Mouse (Mus musculus) neural tube, embryonic 15.5 days (tissue): ENCODE data around the gene Cog5. TPM values are rescaled to one million over a fixed set of nuclear protein-coding genes. Genes with fewer than 3 reads are reported as not detected.

ENCODE experiments used
- ATAC-seq: fragments of 200-750 bp; cut with Nextera tagmentation; 2 replicates; pipeline ENCODE4 v1.8.0; 2017; ENCODE audit warnings: mild to moderate bottlenecking, moderate TSS enrichment, moderate library complexity; ENCODE audit not compliant: low FRiP score
- H3K27ac ChIP-seq: fragments of 300-500 bp; sonication (generic); replicated peaks from 2 replicates; pipeline ENCODE4 v1.5.1; 2015; ENCODE audit warnings: mild to moderate bottlenecking, inconsistent platforms
- H3K27me3 ChIP-seq: fragments of 300-500 bp; sonication (generic); replicated peaks from 2 replicates; pipeline ENCODE4 v1.6.1; 2015; ENCODE audit warnings: inconsistent platforms
- H3K36me3 ChIP-seq: fragments of 300-500 bp; sonication (generic); 2 replicates; pipeline ENCODE4 v1.6.1; 2015; ENCODE audit warnings: inconsistent platforms
- H3K4me1 ChIP-seq: fragments of 300-500 bp; sonication (generic); 2 replicates; pipeline ENCODE4 v1.6.1; 2015; ENCODE audit warnings: inconsistent platforms
- H3K4me2 ChIP-seq: fragments of 300-500 bp; sonication (generic); 2 replicates; pipeline ENCODE4 v1.6.1; 2015; ENCODE audit warnings: inconsistent platforms, mild to moderate bottlenecking, moderate library complexity
- H3K4me3 ChIP-seq: fragments of 300-500 bp; sonication (generic); replicated peaks from 2 replicates; pipeline ENCODE4 v1.5.1; 2015; ENCODE audit warnings: mild to moderate bottlenecking, inconsistent platforms
- H3K9ac ChIP-seq: fragments of 300-500 bp; sonication (generic); replicated peaks from 2 replicates; pipeline ENCODE4 v1.6.1; 2015; ENCODE audit warnings: mild to moderate bottlenecking, inconsistent platforms
- H3K9me3 ChIP-seq: fragments of 300-500 bp; sonication (generic); replicated peaks from 2 replicates; pipeline ENCODE4 v1.6.1; 2016; ENCODE audit warnings: inconsistent platforms
- WGBS: fragments of 180-500 bp; shearing (Covaris S2); methylation state at CpG from one replicate; pipeline ENCODE4 v1.1.7; 2015; ENCODE audit warnings: mixed read lengths; 5-methylcytosine and 5-hydroxymethylcytosine counted together
- polyA plus RNA-seq: library from polyadenylated mRNA; unstranded; fragments of >200 nt; fragmentation: Nextera tagmentation; extraction: Ambion mirVana; gene quantifications from 2 replicates; pipeline ENCODE4 v1.2.1, GENCODE M21; 2015

Cog5 gene
- polyA plus RNA-seq, 1 experiment from 2014 or later: 28.6 TPM

DNA sequence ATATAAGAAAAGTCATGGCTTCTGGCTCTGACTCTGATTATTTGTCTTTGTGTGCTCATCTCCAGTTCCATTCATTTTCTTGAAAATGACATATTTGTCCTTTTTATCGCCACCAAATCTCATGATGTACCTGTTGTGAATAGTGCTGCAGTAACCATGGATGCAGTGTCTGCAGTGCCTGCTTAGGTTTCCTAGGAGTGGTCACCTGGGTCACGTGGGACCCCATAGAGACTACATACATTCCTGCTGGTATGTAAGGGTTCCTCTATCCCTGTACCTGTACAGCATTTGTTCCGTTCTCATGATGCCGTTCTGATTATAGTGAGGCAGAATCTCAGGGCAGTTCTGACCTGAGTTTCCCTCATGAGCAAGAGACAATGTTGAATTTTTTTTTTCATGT is 95.2 kb downstream of the Cog5 start:
- no peaks in the 10 kb centered on the region for H3K9me3 ChIP-seq
- H3K4me1 ChIP-seq: no peaks in the 10 kb centered on the region
- no peak overlapping the region for H3K4me3 ChIP-seq
- no peaks in the 10 kb centered on the region for H3K36me3 ChIP-seq
- H3K27ac ChIP-seq: no peak overlapping the region
- no peak overlapping the region for H3K4me2 ChIP-seq
- WGBS: 99% methylated on average over 4 of the region's 4 CpGs
- H3K27me3 ChIP-seq: no peaks in the 10 kb centered on the region
- H3K9ac ChIP-seq: no peak overlapping the region
- ATAC-seq: no peak

DNA sequence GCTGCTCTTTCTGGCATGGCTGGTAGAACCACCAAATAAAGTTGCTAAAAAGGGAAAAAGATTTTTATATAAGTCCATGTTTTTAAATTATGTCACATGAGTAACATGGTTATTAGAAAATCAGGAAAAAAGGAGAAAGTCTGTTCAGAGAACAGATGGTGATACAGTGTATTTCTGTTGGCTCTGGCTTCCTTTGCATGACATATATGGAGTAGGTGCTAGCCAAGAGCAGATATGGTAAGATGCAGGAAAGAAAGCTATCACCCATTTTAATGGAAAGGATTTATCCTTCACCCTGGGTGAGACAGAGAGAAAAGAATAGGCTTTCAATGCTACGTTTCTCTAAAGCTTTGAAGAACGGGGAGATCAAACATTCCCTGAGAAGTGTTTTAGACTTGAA is 99.8 kb downstream of the Cog5 start:
- ATAC-seq: no peak
- Histone ChIP-seq H3K27me3 (no peaks in the 10 kb centered on the region), H3K4me3 (no peak overlapping the region), H3K4me1 (no peaks in the 10 kb centered on the region), H3K27ac (no peak overlapping the region), H3K4me2 (no peak overlapping the region), H3K9me3 (no peaks in the 10 kb centered on the region), H3K9ac (no peak overlapping the region), H3K36me3 (no peaks in the 10 kb centered on the region)
- WGBS: 68% methylated on average over 2 of the region's 2 CpGs

DNA sequence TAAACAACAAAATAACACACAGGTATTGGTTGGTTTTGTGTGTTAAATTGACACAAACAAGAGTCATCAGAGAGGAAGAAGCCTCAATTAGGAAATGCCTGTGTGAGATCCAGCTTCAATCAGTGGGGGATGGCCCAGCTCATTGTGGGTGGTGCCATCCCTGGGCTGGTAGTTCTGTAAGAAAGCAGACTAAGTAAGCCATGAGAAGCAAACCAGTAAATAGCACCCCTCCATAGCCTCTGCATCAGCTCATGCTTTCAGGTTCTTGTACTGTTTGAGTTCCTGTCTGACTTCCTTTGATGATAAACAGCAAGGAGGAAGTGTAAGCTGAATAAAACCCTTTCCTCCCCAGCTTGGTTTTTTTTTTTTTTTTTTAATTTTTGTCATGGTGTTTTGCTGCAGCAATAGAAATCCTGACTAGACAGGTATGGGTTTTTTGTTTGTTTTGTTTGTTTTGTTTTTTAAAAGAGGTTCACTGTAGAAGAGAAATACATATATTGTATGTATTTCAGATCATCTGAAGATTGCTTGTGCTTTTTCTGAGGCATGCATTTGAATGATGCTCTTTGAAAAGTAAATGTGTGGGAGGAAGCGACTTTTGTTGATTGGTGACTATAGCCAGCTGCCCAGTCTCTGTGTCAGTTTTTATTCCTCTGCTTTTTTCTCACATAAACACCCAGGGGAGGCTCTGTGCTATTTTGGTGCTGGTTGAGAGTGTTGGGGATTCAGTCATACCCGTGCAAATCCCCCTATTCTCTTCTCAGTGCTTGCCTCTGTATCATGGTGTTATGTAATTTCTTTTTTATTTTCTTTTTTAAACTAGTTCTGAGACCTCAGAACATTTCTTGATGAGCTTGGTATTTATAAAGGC is 101.5 kb downstream of the Cog5 start:
- no peaks in the 10 kb centered on the region for H3K27me3 ChIP-seq
- no peak overlapping the region for H3K9ac ChIP-seq
- no peaks in the 10 kb centered on the region for H3K36me3 ChIP-seq
- no peak overlapping the region for H3K27ac ChIP-seq
- H3K9me3 ChIP-seq: no peaks in the 10 kb centered on the region
- H3K4me3 ChIP-seq: no peak overlapping the region
- WGBS: 57% methylated on average over 2 of the region's 2 CpGs
- ATAC-seq: no peak
- no peak overlapping the region for H3K4me2 ChIP-seq
- H3K4me1 ChIP-seq: no peaks in the 10 kb centered on the region

DNA sequence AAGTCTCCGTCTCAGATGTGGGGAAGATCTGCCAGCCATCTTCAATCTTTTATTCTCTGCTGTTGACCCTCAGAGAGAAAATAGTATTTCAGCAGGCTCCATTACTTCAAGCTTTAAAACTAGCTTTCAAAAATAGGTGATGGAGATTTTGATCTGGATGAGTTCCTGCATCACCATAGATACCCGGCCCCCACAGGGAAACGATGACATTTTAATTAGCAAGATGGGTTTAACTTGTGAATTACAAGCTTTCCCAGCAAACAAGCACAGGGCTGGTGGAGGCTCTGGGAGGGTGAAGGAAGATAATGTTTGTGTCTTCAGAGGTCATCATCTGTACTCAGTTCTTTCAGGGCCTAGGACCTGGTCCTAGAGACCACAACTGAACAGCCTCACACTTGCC is 118.9 kb downstream of the Cog5 start:
- Histone ChIP-seq H3K4me2 (no peak overlapping the region), H3K4me3 (no peak overlapping the region), H3K36me3 (no peaks in the 10 kb centered on the region), H3K27me3 (no peaks in the 10 kb centered on the region), H3K9ac (no peak overlapping the region), H3K9me3 (no peaks in the 10 kb centered on the region), H3K4me1 (peaks cover 4% of the 10 kb centered on the region; the same call in 1 of the 2 replicates), H3K27ac (no peak overlapping the region)
- WGBS: 77% methylated on average over 3 of the region's 3 CpGs
- ATAC-seq: no peak

DNA sequence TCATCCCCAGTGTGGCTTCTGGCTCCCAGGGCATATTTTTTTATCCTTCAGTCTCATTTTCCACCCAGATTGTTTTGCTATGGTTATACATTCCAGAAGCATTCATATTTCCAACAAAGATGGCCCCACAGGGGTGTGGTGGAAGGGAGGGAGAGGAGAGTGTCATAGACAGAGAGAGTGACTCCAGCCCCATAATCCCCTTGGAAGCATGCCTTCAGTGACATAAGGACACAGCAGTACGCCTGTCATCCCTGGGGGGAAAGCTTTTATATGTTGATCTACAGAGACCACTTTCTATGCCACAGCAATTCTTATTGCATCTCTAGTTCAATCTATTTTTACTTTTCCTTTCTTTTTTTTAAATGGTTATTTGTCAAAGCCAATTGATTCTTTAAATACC is 129.6 kb downstream of the Cog5 start:
- no peaks in the 10 kb centered on the region for H3K4me1 ChIP-seq
- WGBS: 74% methylated on average over 1 of the region's 1 CpGs
- no peaks in the 10 kb centered on the region for H3K9me3 ChIP-seq
- no peak overlapping the region for H3K9ac ChIP-seq
- H3K27me3 ChIP-seq: no peaks in the 10 kb centered on the region
- ATAC-seq: no peak
- no peaks in the 10 kb centered on the region for H3K36me3 ChIP-seq
- no peak overlapping the region for H3K27ac ChIP-seq
- H3K4me2 ChIP-seq: no peak overlapping the region
- no peak overlapping the region for H3K4me3 ChIP-seq

DNA sequence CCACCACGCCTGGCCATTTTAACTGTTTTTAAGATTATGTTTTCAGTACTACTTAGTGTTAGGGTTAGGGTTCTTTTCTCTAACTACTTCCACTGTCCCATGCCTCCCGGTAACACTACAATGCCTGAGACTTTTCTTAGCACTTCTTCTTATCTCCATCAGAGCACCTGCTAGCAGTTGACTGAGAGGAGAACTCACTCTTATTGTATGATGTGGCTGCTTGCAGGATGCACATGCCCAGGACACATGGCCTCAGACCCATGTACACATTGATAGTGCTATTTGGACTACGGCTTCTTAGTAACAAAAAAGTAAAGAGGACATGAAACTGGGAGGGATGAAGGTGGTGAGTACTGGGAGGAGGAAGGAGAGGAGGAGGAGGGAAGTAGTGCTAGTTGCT is 133.9 kb downstream of the Cog5 start:
- Histone ChIP-seq H3K4me3 (no peak overlapping the region), H3K27ac (no peak overlapping the region), H3K4me2 (no peak overlapping the region), H3K9me3 (no peaks in the 10 kb centered on the region), H3K27me3 (no peaks in the 10 kb centered on the region), H3K36me3 (no peaks in the 10 kb centered on the region), H3K4me1 (no peaks in the 10 kb centered on the region), H3K9ac (no peak overlapping the region)
- 93% methylated on average over 3 of the region's 3 CpGs for WGBS
- no peak for ATAC-seq

DNA sequence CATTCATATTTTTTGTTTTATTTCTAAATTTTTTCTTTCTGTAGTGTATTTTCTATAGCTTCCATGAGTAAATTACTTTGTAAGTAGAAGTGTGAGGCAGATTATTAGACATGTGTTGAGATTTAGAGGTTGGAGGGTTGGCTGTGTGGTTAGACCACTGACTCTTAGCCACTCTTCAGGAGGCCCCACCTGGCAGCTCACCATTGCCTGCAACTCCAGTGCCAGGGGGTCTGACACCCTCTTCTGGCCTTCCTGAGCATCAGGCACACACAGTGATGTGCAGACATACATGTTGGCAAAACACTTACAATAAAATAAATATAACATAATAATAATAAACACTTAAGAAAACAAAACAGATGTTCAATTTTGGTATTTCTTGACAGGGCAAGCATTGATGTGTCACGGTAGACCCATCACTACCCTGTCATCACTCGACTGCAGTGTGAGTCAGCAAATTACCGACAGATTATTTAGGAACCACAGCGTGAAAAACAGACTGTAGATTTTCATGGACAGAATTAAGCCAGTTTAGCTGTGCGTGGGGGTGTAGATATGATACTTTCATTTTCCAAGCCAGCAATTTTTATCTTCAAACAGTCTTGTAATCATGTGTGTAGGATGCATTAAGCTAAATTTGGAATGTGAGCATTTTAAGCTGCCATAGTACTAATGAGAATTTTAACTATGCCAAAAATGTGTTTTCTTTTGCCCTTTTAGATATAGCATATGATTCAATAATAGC is 151.9 kb downstream of the Cog5 start:
- ATAC-seq: no peak
- Histone ChIP-seq H3K9me3 (no peaks in the 10 kb centered on the region), H3K4me1 (no peaks in the 10 kb centered on the region), H3K27ac (no peak overlapping the region), H3K9ac (no peak overlapping the region), H3K4me3 (no peak overlapping the region), H3K27me3 (no peaks in the 10 kb centered on the region), H3K36me3 (0 out of 2 replicates have a peak, but pooled peaks cover 2% of the 10 kb centered on the region), H3K4me2 (no peak overlapping the region)
- 88% methylated on average over 5 of the region's 5 CpGs for WGBS

DNA sequence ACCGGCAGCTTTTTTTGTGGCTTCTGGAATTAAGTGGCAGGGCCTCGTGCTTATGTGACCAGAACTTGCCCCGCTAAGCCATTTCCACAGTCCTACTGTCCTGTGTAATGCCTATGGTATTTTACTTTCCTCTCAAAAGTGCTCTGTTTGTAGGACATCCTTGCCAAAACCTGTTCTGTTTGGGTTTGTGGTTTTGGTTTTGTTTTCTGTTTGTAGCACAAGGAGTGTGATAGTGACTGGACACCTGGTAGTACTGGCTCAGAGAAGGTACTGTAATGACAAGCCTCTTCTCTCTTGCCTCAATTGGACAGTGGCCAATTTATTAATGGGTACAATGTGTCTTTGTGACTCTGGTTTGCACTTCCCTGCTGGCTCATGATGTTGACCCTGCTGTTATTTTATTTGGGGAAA is 163.4 kb downstream of the Cog5 start:
- Histone ChIP-seq H3K27ac (no peak overlapping the region), H3K4me2 (no peak overlapping the region), H3K4me3 (no peak overlapping the region), H3K9ac (no peak overlapping the region), H3K4me1 (no peaks in the 10 kb centered on the region), H3K36me3 (no peaks in the 10 kb centered on the region), H3K27me3 (no peaks in the 10 kb centered on the region), H3K9me3 (no peaks in the 10 kb centered on the region)
- 0 out of 2 replicates have a peak, but pooled peaks have one; percentile 35 for ATAC-seq
- 87% methylated on average over 3 of the region's 3 CpGs for WGBS

DNA sequence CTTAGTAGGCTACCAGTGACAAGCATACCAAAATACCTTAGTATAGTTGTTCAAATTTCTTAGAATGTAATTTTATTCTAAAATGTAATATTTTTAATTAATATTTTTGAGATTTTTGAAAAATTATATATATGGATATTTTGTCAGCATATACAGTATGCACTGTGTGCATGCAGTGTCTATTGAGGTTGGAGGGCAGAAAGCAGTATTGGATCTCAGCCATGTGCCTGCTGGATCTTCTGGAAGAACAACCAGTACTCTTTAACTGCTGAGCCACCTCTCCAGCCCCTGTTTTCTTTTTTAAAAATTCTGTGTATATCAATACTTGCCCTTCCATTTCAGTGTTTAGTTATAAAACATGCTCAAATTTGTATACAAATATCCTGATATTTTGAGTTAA is 164.4 kb downstream of the Cog5 start:
- no peak overlapping the region for H3K9ac ChIP-seq
- H3K4me2 ChIP-seq: no peak overlapping the region
- H3K27ac ChIP-seq: no peak overlapping the region
- no peaks in the 10 kb centered on the region for H3K27me3 ChIP-seq
- no peaks in the 10 kb centered on the region for H3K36me3 ChIP-seq
- H3K4me3 ChIP-seq: no peak overlapping the region
- H3K4me1 ChIP-seq: no peaks in the 10 kb centered on the region
- H3K9me3 ChIP-seq: no peaks in the 10 kb centered on the region
- ATAC-seq: no peak

DNA sequence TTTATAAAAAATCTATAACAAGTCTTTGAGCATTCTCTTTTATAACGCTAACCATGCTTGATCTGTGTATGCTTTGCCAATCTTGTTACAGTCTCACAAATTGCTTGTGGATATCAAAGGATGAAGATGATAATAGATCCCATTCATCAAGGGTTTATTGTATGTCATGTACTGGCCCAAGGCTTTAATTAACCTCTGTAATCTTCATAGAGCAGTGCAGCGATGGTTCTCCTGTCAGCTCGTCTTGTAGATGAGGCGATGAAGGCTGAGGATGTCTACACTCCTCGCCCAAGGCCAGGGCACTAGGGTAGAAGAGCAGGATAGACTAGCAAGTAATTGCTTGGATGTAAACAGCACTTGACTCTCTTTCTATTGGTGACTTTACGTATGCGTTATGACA is 164.9 kb downstream of the Cog5 start:
- Histone ChIP-seq H3K9me3 (no peaks in the 10 kb centered on the region), H3K9ac (no peak overlapping the region), H3K27me3 (no peaks in the 10 kb centered on the region), H3K4me1 (no peaks in the 10 kb centered on the region), H3K27ac (no peak overlapping the region), H3K36me3 (no peaks in the 10 kb centered on the region), H3K4me2 (no peak overlapping the region), H3K4me3 (no peak overlapping the region)
- ATAC-seq: no peak
- WGBS: 83% methylated on average over 7 of the region's 7 CpGs

DNA sequence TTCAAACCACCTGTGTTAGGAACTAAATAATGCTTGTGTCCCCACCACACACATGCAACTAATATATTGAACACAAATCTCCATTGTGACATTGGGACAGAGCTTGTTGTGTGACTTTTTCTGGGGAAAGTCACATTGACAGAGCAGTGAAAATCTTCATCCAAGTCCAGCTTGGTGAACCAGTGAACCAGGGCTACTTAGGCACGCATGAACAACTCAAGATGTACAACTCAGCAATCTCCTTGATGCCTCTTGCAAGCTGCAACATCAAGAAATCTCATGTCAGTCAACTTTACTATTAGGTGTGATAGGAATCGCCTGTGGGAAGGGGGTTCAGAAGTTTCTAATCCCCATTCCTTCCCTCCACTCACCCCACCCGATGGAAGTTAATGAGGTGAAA is 169.0 kb downstream of the Cog5 start:
- Histone ChIP-seq H3K9me3 (no peaks in the 10 kb centered on the region), H3K27ac (no peak overlapping the region), H3K36me3 (no peaks in the 10 kb centered on the region), H3K4me1 (no peaks in the 10 kb centered on the region), H3K4me2 (no peak overlapping the region), H3K4me3 (no peak overlapping the region), H3K9ac (no peak overlapping the region), H3K27me3 (no peaks in the 10 kb centered on the region)
- 84% methylated on average over 3 of the region's 3 CpGs for WGBS
- no peak for ATAC-seq

DNA sequence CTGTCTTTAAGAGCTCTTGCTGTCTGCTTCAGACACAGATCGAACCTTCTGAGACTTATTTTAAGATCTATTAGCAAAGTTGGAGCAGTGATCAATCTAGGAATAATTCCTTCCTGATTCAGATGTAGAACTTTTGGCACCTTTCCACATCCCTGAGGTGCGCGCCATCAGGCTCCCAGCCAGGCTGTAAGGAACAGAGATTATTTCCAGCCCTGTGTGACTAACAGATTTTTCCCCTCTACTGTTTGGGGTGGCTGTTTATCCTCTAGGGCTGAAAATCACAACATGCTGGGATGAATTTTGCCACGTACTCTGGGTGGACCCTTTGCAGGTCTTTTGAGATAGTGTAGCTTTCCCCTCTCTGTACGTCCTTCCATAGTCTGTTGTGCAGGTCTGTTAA is 170.2 kb downstream of the Cog5 start:
- Histone ChIP-seq H3K9ac (no peak overlapping the region), H3K27ac (no peak overlapping the region), H3K36me3 (no peaks in the 10 kb centered on the region), H3K4me3 (no peak overlapping the region), H3K4me1 (no peaks in the 10 kb centered on the region), H3K9me3 (no peaks in the 10 kb centered on the region), H3K27me3 (no peaks in the 10 kb centered on the region), H3K4me2 (no peak overlapping the region)
- WGBS: 66% methylated on average over 5 of the region's 5 CpGs
- no peak for ATAC-seq
